Mouse (Mus musculus): ENCODE measurements around the gene Dapl1. TPM values are rescaled to one million over a fixed set of nuclear protein-coding genes. Genes with fewer than 3 reads are reported as not detected.

Dapl1 gene
- total and polyA plus RNA-seq, 2 experiments from 2014 or later = 5.2 TPM; not detected in 1

DNA sequence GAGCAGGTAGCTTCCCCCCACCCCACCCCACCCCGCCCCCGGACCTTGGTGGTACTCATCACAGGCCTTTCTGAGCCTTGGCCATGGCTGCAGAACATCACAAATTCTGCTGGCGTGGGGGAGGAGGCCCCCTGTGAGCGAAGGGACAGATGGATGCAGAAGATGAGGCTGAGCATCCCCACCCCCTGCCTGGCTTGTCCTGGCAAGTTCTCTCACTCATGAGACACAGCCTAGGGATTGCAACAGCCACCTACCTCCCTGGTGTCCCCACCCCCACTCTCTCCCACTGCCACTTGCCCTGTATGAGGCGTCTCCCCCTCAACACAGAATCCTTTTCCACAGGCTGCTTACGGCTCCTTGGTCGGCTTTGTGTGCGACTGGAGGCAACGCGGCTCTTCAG is 49.1 kb downstream of the Dapl1 start:
- 93% methylated on average over 10 of the region's 10 CpGs for WGBS
- TF ChIP-seq CTCF (IDR thresholded peaks at IDR 0.05) = no peak
- Histone ChIP-seq H3K27me3 (ENCODE audit: insufficient read depth, low read length) (no peaks in the 10 kb centered on the region), H3K36me3 (ENCODE audit: insufficient read depth, low read length) (no peaks in the 10 kb centered on the region), H3K9me3 (ENCODE audit: low read length) (no peaks in the 10 kb centered on the region), H3K9ac (replicated peaks; ENCODE audit: low read length, poor library complexity, severe bottlenecking) (no peak overlapping the region), H3K4me2 (ENCODE audit: low read depth, low read length, poor library complexity, severe bottlenecking) (no peak overlapping the region), H3K27ac (ENCODE audit: low read depth, low read length) (no peak overlapping the region), H3K4me1 (ENCODE audit: insufficient read depth, low read length) (no peaks in the 10 kb centered on the region), H3K4me3 (ENCODE audit: low read depth, low read length) (no peak overlapping the region)
- ATAC-seq (ENCODE audit: low FRiP score) = no peak
- no peak for DNase-seq (ENCODE audit: low spot score)

DNA sequence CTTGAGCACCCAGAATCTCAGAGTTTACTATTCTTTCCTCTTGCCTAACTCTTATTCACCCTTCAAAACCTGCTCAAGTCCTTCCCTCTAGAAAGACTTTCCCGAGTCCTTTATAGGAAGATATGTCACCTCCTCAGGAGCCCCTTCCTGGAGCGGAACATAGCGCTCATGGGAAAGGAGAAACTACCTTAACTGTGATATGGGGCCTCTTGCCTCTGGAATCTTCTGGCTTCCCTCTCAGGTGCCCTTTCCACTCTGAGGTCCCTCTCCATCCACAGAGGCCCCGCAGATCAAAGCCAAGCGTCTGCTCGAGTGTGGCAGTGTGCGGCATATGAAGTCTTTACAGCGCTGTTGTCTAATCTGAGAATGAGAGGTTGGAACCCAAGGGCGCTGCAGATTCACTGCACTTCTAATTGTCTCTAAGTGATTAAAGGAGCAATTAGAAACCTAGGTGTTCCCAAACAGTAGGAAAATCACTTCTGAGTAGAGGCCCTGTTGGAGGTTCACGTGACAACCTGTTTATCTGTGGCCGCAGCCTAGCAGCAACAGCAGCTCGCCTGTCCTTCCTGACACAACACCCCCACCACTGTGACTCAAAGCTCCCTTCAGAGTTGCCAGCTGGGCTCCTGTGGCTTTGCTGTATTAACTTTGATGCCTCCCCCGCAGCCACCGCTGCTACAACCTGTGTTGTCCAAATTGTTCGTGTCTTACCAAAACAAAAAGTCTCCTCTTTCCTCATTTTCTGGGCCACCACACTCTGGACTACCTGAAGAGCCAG is 49.7 kb downstream of the Dapl1 start:
- 83% methylated on average over 15 of the region's 15 CpGs for WGBS
- ATAC-seq (ENCODE audit: low FRiP score) = no peak

DNA sequence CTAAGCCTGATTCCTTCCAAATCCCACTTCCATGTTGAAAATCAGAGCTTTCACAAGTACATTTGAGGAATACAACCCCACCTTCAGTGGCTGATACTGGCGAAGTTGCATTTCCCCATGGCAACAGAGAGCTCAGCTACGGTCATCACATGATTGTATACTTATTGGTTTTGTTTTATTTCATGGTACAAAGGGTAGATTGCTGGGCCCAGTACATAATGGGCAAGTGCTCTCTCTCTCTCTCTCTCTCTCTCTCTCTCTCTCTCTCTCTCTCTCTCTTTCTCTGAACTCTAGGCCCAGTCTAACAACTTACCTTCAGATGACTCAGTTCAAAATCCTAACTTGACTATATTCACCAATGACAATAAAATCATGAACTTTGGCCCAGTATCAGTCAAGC is 52.5 kb downstream of the Dapl1 start:
- H3K27me3 ChIP-seq (ENCODE audit: insufficient read depth, low read length) = no peaks in the 10 kb centered on the region
- no peaks in the 10 kb centered on the region for H3K9me3 ChIP-seq (ENCODE audit: low read length)
- ATAC-seq (ENCODE audit: low FRiP score) = no peak
- no peak overlapping the region for H3K27ac ChIP-seq (ENCODE audit: low read depth, low read length)
- no peak overlapping the region for H3K4me2 ChIP-seq (ENCODE audit: low read depth, low read length, poor library complexity, severe bottlenecking)
- no peaks in the 10 kb centered on the region for H3K36me3 ChIP-seq (ENCODE audit: insufficient read depth, low read length)
- 82% methylated on average over 2 of the region's 2 CpGs for WGBS
- no peak for TF ChIP-seq CTCF (IDR thresholded peaks at IDR 0.05)
- DNase-seq (ENCODE audit: low spot score) = no peak
- H3K4me3 ChIP-seq (ENCODE audit: low read depth, low read length) = no peak overlapping the region
- H3K4me1 ChIP-seq (ENCODE audit: insufficient read depth, low read length) = no peaks in the 10 kb centered on the region
- no peak overlapping the region for H3K9ac ChIP-seq (replicated peaks; ENCODE audit: low read length, poor library complexity, severe bottlenecking)

More for the DNA sequence above, 49.7 kb downstream of the Dapl1 start:
- Histone ChIP-seq H3K36me3 (ENCODE audit: insufficient read depth, low read length) (no peaks in the 10 kb centered on the region), H3K27me3 (ENCODE audit: insufficient read depth, low read length) (no peaks in the 10 kb centered on the region), H3K9me3 (ENCODE audit: low read length) (no peaks in the 10 kb centered on the region), H3K9ac (replicated peaks; ENCODE audit: low read length, poor library complexity, severe bottlenecking) (no peak overlapping the region), H3K4me3 (ENCODE audit: low read depth, low read length) (no peak overlapping the region), H3K27ac (ENCODE audit: low read depth, low read length) (no peak overlapping the region), H3K4me1 (ENCODE audit: insufficient read depth, low read length) (no peaks in the 10 kb centered on the region), H3K4me2 (ENCODE audit: low read depth, low read length, poor library complexity, severe bottlenecking) (no peak overlapping the region)
- no peak for TF ChIP-seq CTCF (IDR thresholded peaks at IDR 0.05)
- no peak for DNase-seq (ENCODE audit: low spot score)

DNA sequence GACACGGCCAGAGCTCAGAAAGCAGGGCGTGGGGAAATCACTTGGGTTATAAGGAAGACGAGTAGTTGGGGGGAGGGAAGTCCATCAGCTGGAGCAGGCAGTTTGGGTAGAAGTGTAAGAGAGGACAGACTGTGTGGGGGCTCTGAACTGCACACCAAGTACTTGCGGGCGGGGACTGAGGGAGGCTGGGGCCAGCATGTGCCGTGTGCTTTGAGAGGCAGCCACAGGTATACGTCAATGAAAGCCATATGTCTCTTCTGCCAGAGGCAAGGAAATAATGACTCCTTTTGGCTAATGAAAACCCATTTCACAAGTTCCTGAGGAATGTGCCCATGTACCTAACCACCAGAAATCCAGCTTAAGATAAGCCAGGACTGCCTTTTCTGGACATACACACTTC is 53.6 kb downstream of the Dapl1 start:
- no peak overlapping the region for H3K9ac ChIP-seq (replicated peaks; ENCODE audit: low read length, poor library complexity, severe bottlenecking)
- no peaks in the 10 kb centered on the region for H3K4me1 ChIP-seq (ENCODE audit: insufficient read depth, low read length)
- no peaks in the 10 kb centered on the region for H3K36me3 ChIP-seq (ENCODE audit: insufficient read depth, low read length)
- 81% methylated on average over 7 of the region's 7 CpGs for WGBS
- TF ChIP-seq CTCF (IDR thresholded peaks at IDR 0.05) = no peak
- no peak overlapping the region for H3K27ac ChIP-seq (ENCODE audit: low read depth, low read length)
- H3K9me3 ChIP-seq (ENCODE audit: low read length) = no peaks in the 10 kb centered on the region
- H3K27me3 ChIP-seq (ENCODE audit: insufficient read depth, low read length) = 0 out of 2 replicates have a peak, but pooled peaks cover under 1% of the 10 kb centered on the region
- DNase-seq (ENCODE audit: low spot score) (no peak), ATAC-seq (ENCODE audit: low FRiP score) (no peak)
- H3K4me3 ChIP-seq (ENCODE audit: low read depth, low read length) = no peak overlapping the region
- no peak overlapping the region for H3K4me2 ChIP-seq (ENCODE audit: low read depth, low read length, poor library complexity, severe bottlenecking)

DNA sequence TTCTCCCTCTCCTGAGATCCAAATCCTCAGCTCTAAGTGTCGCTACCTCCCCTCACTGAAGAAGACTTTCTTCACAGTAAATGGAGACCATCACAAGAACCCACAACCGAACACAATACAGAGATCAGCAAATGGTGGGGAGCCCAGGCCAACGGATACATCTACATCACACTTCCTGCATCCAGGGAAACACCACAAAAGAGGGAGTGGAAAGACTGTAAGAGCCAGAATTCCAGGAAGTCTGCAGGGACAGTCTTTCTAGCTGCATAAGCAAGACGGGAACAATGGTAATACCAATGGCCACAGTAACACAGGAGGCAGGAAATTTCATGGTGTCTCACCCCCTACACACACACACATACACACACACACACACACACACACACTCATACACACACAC is 55.3 kb downstream of the Dapl1 start:
- Histone ChIP-seq H3K4me3 (ENCODE audit: low read depth, low read length) (no peak overlapping the region), H3K27ac (ENCODE audit: low read depth, low read length) (no peak overlapping the region), H3K9ac (replicated peaks; ENCODE audit: low read length, poor library complexity, severe bottlenecking) (no peak overlapping the region), H3K9me3 (ENCODE audit: low read length) (no peaks in the 10 kb centered on the region), H3K27me3 (ENCODE audit: insufficient read depth, low read length) (0 out of 2 replicates have a peak, but pooled peaks cover 3% of the 10 kb centered on the region), H3K36me3 (ENCODE audit: insufficient read depth, low read length) (no peaks in the 10 kb centered on the region), H3K4me1 (ENCODE audit: insufficient read depth, low read length) (no peaks in the 10 kb centered on the region), H3K4me2 (ENCODE audit: low read depth, low read length, poor library complexity, severe bottlenecking) (no peak overlapping the region)
- ATAC-seq (ENCODE audit: low FRiP score) = no peak
- no peak for DNase-seq (ENCODE audit: low spot score)
- no peak for TF ChIP-seq CTCF (IDR thresholded peaks at IDR 0.05)
- 68% methylated on average over 4 of the region's 4 CpGs for WGBS

DNA sequence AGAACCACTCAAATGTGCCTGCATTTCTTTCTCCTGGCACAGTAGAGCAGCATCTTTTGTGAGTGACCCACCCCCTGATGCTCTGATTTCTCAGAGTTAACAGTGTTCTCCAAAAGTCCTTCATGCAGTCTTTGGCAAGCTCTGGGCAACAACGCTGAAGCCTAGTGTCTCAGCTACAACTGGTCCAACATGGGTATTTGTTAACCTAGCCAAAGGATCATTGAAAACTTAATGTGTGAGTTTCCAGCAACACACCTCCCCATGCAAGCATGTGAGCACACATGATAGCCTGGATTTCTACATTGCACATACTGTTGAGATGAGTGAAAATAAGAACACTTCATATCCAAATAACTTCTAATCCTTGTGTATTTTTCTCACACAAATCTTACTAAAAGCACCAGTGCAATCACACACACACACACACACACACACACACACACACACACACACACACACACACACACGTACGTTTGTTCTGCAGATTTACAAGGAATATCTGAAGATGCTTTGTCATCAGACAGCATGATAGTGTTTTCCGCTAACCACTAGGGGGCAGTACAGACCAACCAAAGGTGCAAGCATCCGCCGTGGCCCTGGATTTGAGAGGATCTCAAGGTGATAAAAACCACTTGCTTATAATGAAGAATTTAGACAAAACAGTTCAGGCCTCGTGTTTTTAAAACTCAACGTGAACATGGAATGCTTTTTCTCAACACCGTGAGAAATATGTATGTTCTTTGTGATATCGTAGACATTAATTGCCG is 56.9 kb downstream of the Dapl1 start:
- Histone ChIP-seq H3K4me1 (ENCODE audit: insufficient read depth, low read length) (no peaks in the 10 kb centered on the region), H3K27me3 (ENCODE audit: insufficient read depth, low read length) (0 out of 2 replicates have a peak, but pooled peaks cover 3% of the 10 kb centered on the region), H3K36me3 (ENCODE audit: insufficient read depth, low read length) (no peaks in the 10 kb centered on the region), H3K9ac (replicated peaks; ENCODE audit: low read length, poor library complexity, severe bottlenecking) (no peak overlapping the region), H3K4me3 (ENCODE audit: low read depth, low read length) (no peak overlapping the region), H3K4me2 (ENCODE audit: low read depth, low read length, poor library complexity, severe bottlenecking) (no peak overlapping the region), H3K9me3 (ENCODE audit: low read length) (no peaks in the 10 kb centered on the region), H3K27ac (ENCODE audit: low read depth, low read length) (no peak overlapping the region)
- DNase-seq (ENCODE audit: low spot score) = peak; percentile 94
- whole genome bisulfite sequencing = 23% methylated on average over 11 of the region's 11 CpGs
- TF ChIP-seq CTCF (IDR thresholded peaks at IDR 0.05) = peak; percentile 96
- ATAC-seq (ENCODE audit: low FRiP score) = peak; percentile 71; the same call in 1 of the 2 replicates
